Mouse (Mus musculus): ENCODE results near the gene Ccdc84.

- TF ChIP-seq CTCF (IDR thresholded peaks at IDR 0.05; ENCODE audit: control insufficient read depth, insufficient read depth, insufficient replicate concordance, low read depth, low read length) (no peak), POLR2A (IDR thresholded peaks at IDR 0.05; ENCODE audit: control insufficient read depth, low read depth, low read length) (no peak)
These were observed 42.2 kb downstream of the Ccdc84 start for GRCm38 (mm10) chr9:44376141-44376540.

Measured in testis, adult 2 months (tissue).